In the genomic region with DNA sequence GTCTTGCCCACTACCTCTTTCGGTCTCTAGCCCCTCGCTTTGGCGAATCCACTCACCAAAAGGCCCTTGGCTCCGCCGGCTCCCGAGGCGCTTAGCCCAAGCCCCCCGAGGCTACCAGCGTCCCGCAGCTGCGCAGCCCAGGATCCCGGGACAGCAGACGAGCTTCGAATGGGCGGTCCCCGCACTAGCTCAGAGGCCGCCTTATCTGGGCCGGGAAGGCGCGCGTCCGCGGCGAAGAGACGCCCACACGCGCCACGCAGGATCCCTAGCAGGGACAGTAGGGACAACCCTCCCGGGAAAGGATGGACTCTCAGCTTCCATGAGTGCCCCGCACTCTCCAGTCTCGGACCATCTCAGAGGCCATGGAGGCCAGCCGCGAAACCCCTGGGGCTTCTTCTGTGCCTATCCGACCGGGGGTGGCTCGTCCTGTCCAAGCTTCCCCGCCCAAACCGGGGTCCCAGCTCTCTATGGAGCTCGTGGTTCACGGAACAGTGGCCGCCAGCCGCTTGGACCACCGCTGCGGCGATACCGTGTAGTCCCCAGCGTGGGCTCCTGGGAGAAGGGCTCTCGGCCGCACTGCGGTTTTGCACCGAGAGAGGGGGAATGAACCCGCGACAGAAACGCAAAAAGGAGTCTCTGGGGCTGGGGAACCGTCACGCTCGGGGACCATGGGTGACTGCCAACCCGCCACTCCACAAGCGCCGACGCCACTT, we compare ENCODE assay signal across 8 mouse cellular contexts. TPM values are rescaled to one million over a fixed set of nuclear protein-coding genes. Genes with fewer than 3 reads are reported as not detected.
DNase-seq lines count a peak whose midpoint lies in the region; ATAC-seq and TF ChIP-seq lines count a peak whose summit lies in the region.

No protein-coding gene starts in this region.

- no peaks in the 10 kb centered on the region for H3K9me3 ChIP-seq in embryonic facial prominence, embryonic 12.5 days
- H3K9me3 ChIP-seq in heart, embryonic 12.5 days (replicated peaks): no peaks in the 10 kb centered on the region
- no peaks in the 10 kb centered on the region for H3K9me3 ChIP-seq in kidney, embryonic 16.5 days (ENCODE audit: low read length)
- H3K9me3 ChIP-seq in neural tube, embryonic 15.5 days (replicated peaks): no peaks in the 10 kb centered on the region

- peak; percentile 88 for DNase-seq in adrenal gland, postnatal 14 days
- peak; percentile 60 for DNase-seq in lung, adult 2 months
- DNase-seq in urinary bladder, postnatal 10 days (ENCODE audit: low spot score): peak; percentile 28

- H3K27ac ChIP-seq in embryonic facial prominence, embryonic 12.5 days: no peak overlapping the region
- no peak overlapping the region; the same call in 1 of the 2 replicates for H3K27ac ChIP-seq in heart, embryonic 12.5 days (ENCODE audit: poor library complexity, severe bottlenecking)
- H3K27ac ChIP-seq in kidney, embryonic 16.5 days (ENCODE audit: low read length): no peak overlapping the region
- H3K27ac ChIP-seq in neural tube, embryonic 15.5 days (replicated peaks): peak overlapping the region; percentile 77

- peaks cover 54% of the 10 kb centered on the region for H3K27me3 ChIP-seq in embryonic facial prominence, embryonic 12.5 days
- H3K27me3 ChIP-seq in heart, embryonic 12.5 days (replicated peaks): peaks cover 69% of the 10 kb centered on the region
- H3K27me3 ChIP-seq in kidney, embryonic 16.5 days (ENCODE audit: insufficient read depth, low read length): peaks cover 25% of the 10 kb centered on the region
- H3K27me3 ChIP-seq in neural tube, embryonic 15.5 days (replicated peaks): peaks cover 14% of the 10 kb centered on the region

- no peak for TF ChIP-seq CTCF in lung, adult 2 months (IDR thresholded peaks at IDR 0.05; ENCODE audit: insufficient read depth, low read length)

- under 1% methylated on average over 61 of the region's 61 CpGs for WGBS in embryonic facial prominence, embryonic 12.5 days
- under 1% methylated on average over 61 of the region's 61 CpGs for WGBS in heart, embryonic 12.5 days
- under 1% methylated on average over 61 of the region's 61 CpGs for WGBS in kidney, embryonic 16.5 days
- under 1% methylated on average over 61 of the region's 61 CpGs for WGBS in lung, adult 2 months
- under 1% methylated on average over 61 of the region's 61 CpGs for WGBS in neural tube, embryonic 15.5 days

- peak overlapping the region; percentile 68 for H3K9ac ChIP-seq in embryonic facial prominence, embryonic 12.5 days
- H3K9ac ChIP-seq in heart, embryonic 12.5 days: peak overlapping the region; percentile 72
- peak overlapping the region; percentile 69 for H3K9ac ChIP-seq in kidney, embryonic 16.5 days (replicated peaks; ENCODE audit: low read length)
- peak overlapping the region; percentile 78 for H3K9ac ChIP-seq in neural tube, embryonic 15.5 days (replicated peaks)

- peaks cover 19% of the 10 kb centered on the region for H3K4me1 ChIP-seq in embryonic facial prominence, embryonic 12.5 days
- H3K4me1 ChIP-seq in heart, embryonic 12.5 days (replicated peaks): peaks cover 17% of the 10 kb centered on the region; the same call in 1 of the 2 replicates
- H3K4me1 ChIP-seq in kidney, embryonic 16.5 days (ENCODE audit: insufficient read depth, low read length): peaks cover 17% of the 10 kb centered on the region
- H3K4me1 ChIP-seq in lung, adult 2 months (ENCODE audit: control insufficient read depth, insufficient read depth, low read length): peaks cover 14% of the 10 kb centered on the region; the same call in 1 of the 2 replicates
- H3K4me1 ChIP-seq in neural tube, embryonic 15.5 days: peaks cover 33% of the 10 kb centered on the region

- H3K36me3 ChIP-seq in embryonic facial prominence, embryonic 12.5 days: no peaks in the 10 kb centered on the region
- H3K36me3 ChIP-seq in heart, embryonic 12.5 days: no peaks in the 10 kb centered on the region
- no peaks in the 10 kb centered on the region for H3K36me3 ChIP-seq in kidney, embryonic 16.5 days (ENCODE audit: insufficient read depth, low read length)
- H3K36me3 ChIP-seq in neural tube, embryonic 15.5 days: no peaks in the 10 kb centered on the region

- peak overlapping the region; percentile 59 for H3K4me3 ChIP-seq in embryonic facial prominence, embryonic 12.5 days
- peak overlapping the region; percentile 66 for H3K4me3 ChIP-seq in heart, embryonic 12.5 days
- H3K4me3 ChIP-seq in kidney, embryonic 16.5 days (ENCODE audit: low read length): peak overlapping the region; percentile 58
- H3K4me3 ChIP-seq in lung, adult 2 months (replicated peaks; ENCODE audit: extremely low read depth, low read depth, low read length): peak overlapping the region; percentile 52
- H3K4me3 ChIP-seq in neural tube, embryonic 15.5 days (replicated peaks): peak overlapping the region; percentile 77

- peak overlapping the region; percentile 97 for H3K4me2 ChIP-seq in embryonic facial prominence, embryonic 12.5 days (replicated peaks)
- H3K4me2 ChIP-seq in heart, embryonic 12.5 days: peak overlapping the region; percentile 99
- H3K4me2 ChIP-seq in kidney, embryonic 16.5 days (replicated peaks; ENCODE audit: low read depth, low read length): peak overlapping the region; percentile 99
- peak overlapping the region; percentile 93 for H3K4me2 ChIP-seq in neural tube, embryonic 15.5 days

- ATAC-seq in CD4-positive, CD25-positive, alpha-beta regulatory T cell, adult 4 months: peak; percentile 15
- peak; percentile 48 for ATAC-seq in embryonic facial prominence, embryonic 12.5 days (ENCODE audit: insufficient number of reproducible peaks, insufficient read depth, low FRiP score, low TSS enrichment)
- peak; percentile 79 for ATAC-seq in heart, embryonic 12.5 days (ENCODE audit: insufficient number of reproducible peaks, low FRiP score)
- peak; percentile 47; the same call in 1 of the 2 replicates for ATAC-seq in kidney, embryonic 16.5 days (ENCODE audit: low FRiP score, low TSS enrichment)
- peak; percentile 62 for ATAC-seq in neural tube, embryonic 15.5 days (ENCODE audit: low FRiP score)

- TF ChIP-seq POLR2A in lung, adult 2 months (IDR thresholded peaks at IDR 0.05; ENCODE audit: borderline replicate concordance, extremely low read depth, low read depth, low read length): no peak

RNA-seq across cellular contexts. Expression of a gene that starts 0.8 kb away (rescaled TPM):
- polyA plus RNA-seq in CD4-positive, CD25-positive, alpha-beta regulatory T cell, adult 4 months (2017; shearing (Covaris generic)): under 1 TPM; 0.47 to 0.62 TPM
- 13.6 and 15.1 TPM in 2 replicates for total RNA-seq in adrenal gland, postnatal 14 days (2021)
- polyA plus RNA-seq in embryonic facial prominence, embryonic 12.5 days (2016; fragmentation: Nextera tagmentation; extraction: Ambion mirVana): 5.9 and 6.6 TPM in 2 replicates
- 4.4 TPM in 2 replicates for polyA plus RNA-seq in heart, embryonic 12.5 days (2016; fragmentation: Nextera tagmentation; extraction: Ambion mirVana)
- 3.1 and 3.9 TPM in 2 replicates for polyA plus RNA-seq in kidney, embryonic 16.5 days (2015; fragmentation: Nextera tagmentation; extraction: Ambion mirVana)
- polyA plus RNA-seq in lung, adult 2 months (2012; rRNA removed): 10.3 and 13.3 TPM in 2 replicates
- polyA plus RNA-seq in neural tube, embryonic 15.5 days (2015; fragmentation: Nextera tagmentation; extraction: Ambion mirVana): 6.5 and 7.0 TPM in 2 replicates

Comparison
In these comparisons a context has a peak if more than half of its experiments do, and no peak if none do; other contexts are left out.
1. ATAC-seq: peak in every context shown above with its lines; median percentile 79 in heart, embryonic 12.5 days; 62 in neural tube, embryonic 15.5 days; 48 in embryonic facial prominence, embryonic 12.5 days; 47 in kidney, embryonic 16.5 days; 15 in CD4-positive, CD25-positive, alpha-beta regulatory T cell, adult 4 months.
2. DNase-seq: peak in every context shown above with its lines; median percentile 88 in adrenal gland, postnatal 14 days; 60 in lung, adult 2 months; 28 in urinary bladder, postnatal 10 days.